Mouse (Mus musculus): ENCODE data around the gene Foxj1. TPM values are rescaled to one million over a fixed set of nuclear protein-coding genes. Genes with fewer than 3 reads are reported as not detected.

Gene Foxj1
- polyA plus RNA-seq, 1 experiment from 2014 or later: 5.3 TPM

DNA sequence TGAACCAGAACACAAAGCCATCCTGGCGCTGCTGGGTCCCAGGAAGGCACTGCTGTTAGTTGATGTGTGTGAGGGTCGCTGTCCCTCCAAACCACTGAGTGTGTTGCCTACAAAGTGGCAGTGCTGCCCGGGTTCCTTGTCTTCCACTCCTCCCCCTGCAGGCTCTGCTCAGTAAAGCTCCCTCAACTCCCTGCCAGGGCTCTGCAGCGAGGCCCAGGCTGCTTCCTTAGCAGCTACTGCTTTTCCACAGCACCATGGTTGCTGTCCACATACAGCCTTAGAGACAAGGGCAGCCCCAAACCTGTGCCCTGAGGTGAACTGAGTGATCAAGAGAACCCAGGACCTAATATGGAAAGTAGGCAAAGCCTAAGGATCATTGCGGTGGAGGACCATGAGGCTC is 47.8 kb downstream of the Foxj1 start:
- WGBS: 71% methylated on average over 5 of the region's 5 CpGs
- H3K9ac ChIP-seq (ENCODE audit: low read length): no peak overlapping the region
- no peak overlapping the region for H3K4me2 ChIP-seq (ENCODE audit: low read depth, low read length, severe bottlenecking)
- H3K36me3 ChIP-seq (ENCODE audit: control insufficient read depth, insufficient read depth, low read length): no peaks in the 10 kb centered on the region
- H3K4me3 ChIP-seq (ENCODE audit: low read depth, low read length): no peak overlapping the region
- no peak overlapping the region for H3K27ac ChIP-seq (ENCODE audit: low read depth, low read length)
- H3K4me1 ChIP-seq (replicated peaks; ENCODE audit: control insufficient read depth, insufficient read depth, low read length): no peaks in the 10 kb centered on the region
- DNase-seq (ENCODE audit: low spot score): no peak
- H3K27me3 ChIP-seq (ENCODE audit: control insufficient read depth, insufficient read depth, low read length): peaks cover 24% of the 10 kb centered on the region
- H3K9me3 ChIP-seq (ENCODE audit: control insufficient read depth, low read length): no peaks in the 10 kb centered on the region
- no peak for ATAC-seq (replicated peaks; ENCODE audit: low FRiP score)

DNA sequence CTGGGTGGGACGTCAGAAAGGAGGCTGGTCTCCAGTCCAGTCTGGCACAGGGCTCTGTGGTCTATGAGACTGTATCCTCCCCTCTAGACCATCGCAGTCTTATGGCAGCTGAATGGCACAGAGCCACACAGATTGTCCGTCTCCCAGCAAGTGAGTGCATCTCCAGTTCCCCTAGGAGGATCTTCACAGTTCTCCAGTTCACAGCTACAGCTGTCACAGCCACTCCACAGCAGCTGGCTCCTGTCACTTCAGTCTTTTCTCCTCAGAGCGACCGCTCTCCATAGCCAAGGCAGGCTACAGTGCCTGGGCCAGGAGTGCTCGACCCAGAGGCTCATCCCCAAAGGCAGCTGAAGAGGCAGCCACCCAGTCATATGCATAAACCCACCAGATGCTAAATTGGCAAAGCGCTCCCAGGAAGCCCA is 49.4 kb downstream of the Foxj1 start:
- peaks cover 40% of the 10 kb centered on the region for H3K27me3 ChIP-seq (ENCODE audit: control insufficient read depth, insufficient read depth, low read length)
- ATAC-seq (replicated peaks; ENCODE audit: low FRiP score): no peak
- peaks cover 9% of the 10 kb centered on the region; the same call in 1 of the 2 replicates for H3K4me1 ChIP-seq (replicated peaks; ENCODE audit: control insufficient read depth, insufficient read depth, low read length)
- 70% methylated on average over 7 of the region's 7 CpGs for WGBS
- no peaks in the 10 kb centered on the region for H3K9me3 ChIP-seq (ENCODE audit: control insufficient read depth, low read length)
- no peak for DNase-seq (ENCODE audit: low spot score)
- H3K27ac ChIP-seq (ENCODE audit: low read depth, low read length): no peak overlapping the region
- no peak overlapping the region for H3K9ac ChIP-seq (ENCODE audit: low read length)
- no peak overlapping the region for H3K4me2 ChIP-seq (ENCODE audit: low read depth, low read length, severe bottlenecking)
- H3K36me3 ChIP-seq (ENCODE audit: control insufficient read depth, insufficient read depth, low read length): no peaks in the 10 kb centered on the region
- H3K4me3 ChIP-seq (ENCODE audit: low read depth, low read length): no peak overlapping the region

DNA sequence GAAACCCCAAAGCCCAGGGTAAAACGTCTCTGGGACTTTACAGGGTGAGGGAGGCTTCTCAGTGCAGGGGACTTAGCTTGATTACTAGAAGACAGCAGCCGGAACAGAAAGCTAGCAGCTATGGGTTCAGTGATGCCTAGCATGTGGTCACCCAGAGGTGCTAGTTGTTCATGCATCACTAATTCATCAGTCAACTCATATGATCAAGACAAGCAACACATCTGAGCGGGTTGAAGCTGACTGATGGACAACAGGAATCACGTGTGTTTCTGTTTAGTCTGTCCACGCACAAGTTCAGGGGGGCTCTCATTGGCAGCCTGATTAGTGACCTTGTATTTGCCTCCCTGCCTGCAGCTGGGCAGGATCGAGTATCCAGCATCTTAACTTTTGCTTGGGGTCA is 51.2 kb downstream of the Foxj1 start:
- Histone ChIP-seq H3K9me3 (ENCODE audit: control insufficient read depth, low read length) (no peaks in the 10 kb centered on the region), H3K36me3 (ENCODE audit: control insufficient read depth, insufficient read depth, low read length) (no peaks in the 10 kb centered on the region), H3K27me3 (ENCODE audit: control insufficient read depth, insufficient read depth, low read length) (peaks cover 49% of the 10 kb centered on the region), H3K4me2 (ENCODE audit: low read depth, low read length, severe bottlenecking) (no peak overlapping the region), H3K4me3 (ENCODE audit: low read depth, low read length) (no peak overlapping the region), H3K9ac (ENCODE audit: low read length) (no peak overlapping the region), H3K27ac (ENCODE audit: low read depth, low read length) (no peak overlapping the region), H3K4me1 (replicated peaks; ENCODE audit: control insufficient read depth, insufficient read depth, low read length) (peaks cover 9% of the 10 kb centered on the region; the same call in 1 of the 2 replicates)
- 68% methylated on average over 6 of the region's 6 CpGs for WGBS
- DNase-seq (ENCODE audit: low spot score): no peak
- ATAC-seq (replicated peaks; ENCODE audit: low FRiP score): no peak

DNA sequence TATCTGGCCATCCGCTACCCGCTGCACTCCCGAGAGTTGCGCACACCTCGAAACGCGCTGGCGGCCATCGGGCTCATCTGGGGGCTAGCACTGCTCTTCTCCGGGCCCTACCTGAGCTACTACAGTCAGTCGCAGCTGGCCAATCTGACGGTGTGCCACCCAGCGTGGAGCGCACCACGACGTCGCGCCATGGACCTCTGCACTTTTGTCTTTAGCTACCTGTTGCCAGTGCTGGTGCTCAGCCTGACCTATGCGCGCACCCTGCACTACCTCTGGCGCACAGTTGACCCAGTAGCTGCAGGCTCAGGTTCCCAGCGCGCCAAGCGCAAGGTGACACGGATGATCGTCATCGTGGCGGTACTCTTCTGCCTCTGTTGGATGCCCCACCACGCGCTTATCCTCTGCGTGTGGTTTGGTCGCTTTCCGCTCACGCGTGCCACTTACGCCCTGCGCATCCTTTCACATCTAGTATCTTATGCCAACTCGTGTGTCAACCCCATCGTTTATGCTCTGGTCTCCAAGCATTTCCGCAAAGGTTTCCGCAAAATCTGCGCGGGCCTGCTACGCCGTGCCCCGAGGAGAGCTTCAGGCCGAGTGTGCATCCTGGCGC is 52.2 kb downstream of the Foxj1 start:
- Histone ChIP-seq H3K4me1 (replicated peaks; ENCODE audit: control insufficient read depth, insufficient read depth, low read length) (peaks cover 9% of the 10 kb centered on the region; the same call in 1 of the 2 replicates), H3K36me3 (ENCODE audit: control insufficient read depth, insufficient read depth, low read length) (no peaks in the 10 kb centered on the region), H3K4me2 (ENCODE audit: low read depth, low read length, severe bottlenecking) (no peak overlapping the region), H3K9me3 (ENCODE audit: control insufficient read depth, low read length) (no peaks in the 10 kb centered on the region), H3K9ac (ENCODE audit: low read length) (no peak overlapping the region), H3K27me3 (ENCODE audit: control insufficient read depth, insufficient read depth, low read length) (peaks cover 49% of the 10 kb centered on the region), H3K27ac (ENCODE audit: low read depth, low read length) (no peak overlapping the region), H3K4me3 (ENCODE audit: low read depth, low read length) (no peak overlapping the region)
- no peak for DNase-seq (ENCODE audit: low spot score)
- ATAC-seq (replicated peaks; ENCODE audit: low FRiP score): no peak
- 9% methylated on average over 48 of the region's 48 CpGs for WGBS

DNA sequence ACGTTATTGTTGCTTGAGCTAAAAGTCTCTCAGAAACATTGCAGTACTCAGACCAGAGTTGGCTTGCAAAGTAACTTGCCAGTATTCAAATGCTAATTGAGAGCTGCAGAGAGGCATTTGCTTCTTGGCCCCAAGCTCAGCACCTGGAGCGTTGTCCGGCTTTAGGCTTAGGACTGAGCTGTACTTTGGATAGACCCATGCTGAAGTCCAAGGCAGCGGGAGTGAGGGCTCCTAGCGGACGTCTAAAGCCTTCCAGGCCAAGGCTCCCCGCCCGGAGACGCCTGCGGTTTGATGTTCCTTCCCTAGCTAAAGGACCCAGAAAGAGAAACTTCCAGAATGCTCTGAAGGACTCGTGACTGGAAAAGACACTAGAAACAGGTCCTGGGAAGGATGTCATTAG is 53.1 kb downstream of the Foxj1 start:
- no peaks in the 10 kb centered on the region for H3K9me3 ChIP-seq (ENCODE audit: control insufficient read depth, low read length)
- peaks cover 9% of the 10 kb centered on the region; the same call in 1 of the 2 replicates for H3K4me1 ChIP-seq (replicated peaks; ENCODE audit: control insufficient read depth, insufficient read depth, low read length)
- peak overlapping the region; percentile 39; the same call in 1 of the 2 replicates for H3K4me2 ChIP-seq (ENCODE audit: low read depth, low read length, severe bottlenecking)
- 3% methylated on average over 11 of the region's 11 CpGs for WGBS
- H3K9ac ChIP-seq (ENCODE audit: low read length): no peak overlapping the region
- H3K4me3 ChIP-seq (ENCODE audit: low read depth, low read length): no peak overlapping the region
- no peak overlapping the region for H3K27ac ChIP-seq (ENCODE audit: low read depth, low read length)
- H3K36me3 ChIP-seq (ENCODE audit: control insufficient read depth, insufficient read depth, low read length): no peaks in the 10 kb centered on the region
- DNase-seq (ENCODE audit: low spot score) (no peak), ATAC-seq (replicated peaks; ENCODE audit: low FRiP score) (no peak)
- peaks cover 49% of the 10 kb centered on the region for H3K27me3 ChIP-seq (ENCODE audit: control insufficient read depth, insufficient read depth, low read length)

DNA sequence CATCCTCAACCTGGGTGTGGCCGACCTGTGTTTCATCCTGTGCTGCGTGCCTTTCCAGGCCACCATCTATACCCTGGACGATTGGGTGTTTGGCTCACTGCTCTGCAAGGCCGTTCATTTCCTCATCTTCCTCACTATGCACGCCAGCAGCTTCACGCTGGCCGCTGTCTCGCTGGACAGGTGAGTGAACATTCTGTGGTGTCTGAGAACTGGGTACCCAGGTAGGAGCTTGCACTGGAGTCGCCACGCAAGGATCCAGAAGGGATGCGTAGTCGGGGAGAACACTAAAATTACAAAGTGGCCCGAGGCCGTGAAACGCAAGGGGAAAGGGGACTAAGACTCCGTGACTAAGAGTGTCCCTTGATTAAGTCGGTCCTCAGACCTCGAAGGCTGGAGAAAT is 53.5 kb downstream of the Foxj1 start:
- Histone ChIP-seq H3K9ac (ENCODE audit: low read length) (no peak overlapping the region), H3K27ac (ENCODE audit: low read depth, low read length) (no peak overlapping the region), H3K4me1 (replicated peaks; ENCODE audit: control insufficient read depth, insufficient read depth, low read length) (peaks cover 9% of the 10 kb centered on the region; the same call in 1 of the 2 replicates), H3K4me2 (ENCODE audit: low read depth, low read length, severe bottlenecking) (peak overlapping the region; percentile 39), H3K9me3 (ENCODE audit: control insufficient read depth, low read length) (no peaks in the 10 kb centered on the region), H3K36me3 (ENCODE audit: control insufficient read depth, insufficient read depth, low read length) (no peaks in the 10 kb centered on the region), H3K4me3 (ENCODE audit: low read depth, low read length) (peak overlapping the region; percentile 23), H3K27me3 (ENCODE audit: control insufficient read depth, insufficient read depth, low read length) (peaks cover 49% of the 10 kb centered on the region)
- ATAC-seq (replicated peaks; ENCODE audit: low FRiP score): no peak
- 4% methylated on average over 18 of the region's 18 CpGs for WGBS
- DNase-seq (ENCODE audit: low spot score): no peak

DNA sequence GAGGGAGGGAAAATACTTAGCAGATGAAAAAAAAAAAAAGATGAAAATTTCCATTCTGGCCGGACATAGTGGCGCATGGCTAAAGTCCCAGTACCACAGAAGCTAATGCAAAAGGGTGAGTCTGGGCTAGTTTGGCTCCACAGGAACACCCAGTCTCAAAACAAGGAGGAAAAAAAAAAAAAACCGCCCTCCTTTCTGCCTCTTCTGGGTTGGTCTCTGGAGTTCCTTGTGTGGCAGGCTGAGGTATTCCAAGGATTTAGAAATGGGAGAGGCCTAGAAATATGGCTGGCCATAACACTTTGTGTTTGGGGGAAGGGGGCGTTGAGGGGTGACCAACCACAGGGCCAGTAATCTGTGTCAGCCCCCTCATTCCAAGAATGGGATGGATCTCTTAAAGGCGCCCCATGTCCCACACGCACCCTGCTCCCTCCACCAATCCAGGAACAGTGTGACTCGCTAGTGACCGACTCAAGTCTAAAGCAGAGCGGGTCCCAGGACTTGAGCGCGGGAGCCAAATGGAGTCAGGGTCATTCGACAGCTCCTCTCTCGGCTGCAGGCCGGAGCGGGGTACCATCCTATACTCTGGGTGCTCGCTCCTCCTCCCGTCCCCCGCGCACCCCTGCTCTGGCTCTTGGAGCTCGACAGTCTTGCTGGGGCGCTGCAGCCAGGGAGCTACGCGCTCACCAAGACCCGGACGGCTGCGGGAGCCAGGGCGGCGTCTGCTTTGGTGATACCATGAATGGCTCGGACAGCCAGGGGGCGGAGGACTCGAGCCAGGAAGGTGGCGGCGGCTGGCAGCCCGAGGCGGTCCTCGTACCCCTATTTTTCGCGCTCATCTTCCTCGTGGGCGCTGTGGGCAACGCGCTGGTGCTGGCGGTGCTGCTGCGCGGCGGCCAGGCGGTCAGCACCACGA is 54.2 kb downstream of the Foxj1 start, which contains the start of gene Galr2:
Gene Galr2, plus strand, starts transcription at position 189 of the 913 bp plus-strand sequence.
- H3K27me3 ChIP-seq (ENCODE audit: control insufficient read depth, insufficient read depth, low read length): peaks cover 49% of the 10 kb centered on the region
- WGBS: 6% methylated on average over 48 of the region's 48 CpGs
- DNase-seq (ENCODE audit: low spot score): no peak

More for the DNA sequence above, 54.2 kb downstream of the Foxj1 start, which contains the start of gene Galr2:
- no peak within 1 kb of the TSS for H3K27ac ChIP-seq (ENCODE audit: low read depth, low read length)
- no peaks in the 10 kb centered on the region for H3K36me3 ChIP-seq (ENCODE audit: control insufficient read depth, insufficient read depth, low read length)
- no peak for ATAC-seq (replicated peaks; ENCODE audit: low FRiP score)
- H3K4me3 ChIP-seq (ENCODE audit: low read depth, low read length): peak within 1 kb of the TSS; percentile 23
- no peak within 1 kb of the TSS for H3K9ac ChIP-seq (ENCODE audit: low read length)
- peaks cover 9% of the 10 kb centered on the region; the same call in 1 of the 2 replicates for H3K4me1 ChIP-seq (replicated peaks; ENCODE audit: control insufficient read depth, insufficient read depth, low read length)
- peak within 1 kb of the TSS; percentile 39 for H3K4me2 ChIP-seq (ENCODE audit: low read depth, low read length, severe bottlenecking)
- H3K9me3 ChIP-seq (ENCODE audit: control insufficient read depth, low read length): no peaks in the 10 kb centered on the region
